Mouse (Mus musculus): ENCODE results near the gene Eef1g. TPM values are rescaled to one million over a fixed set of nuclear protein-coding genes. Genes with fewer than 3 reads are reported as not detected.
"Not testable (repeated sequence)": the region's sequence is repeated elsewhere in the genome, so short reads cannot be mapped to it uniquely, and the experiment has no call there.

Gene Eef1g
- polyA plus RNA-seq, 1 experiment from 2014 or later, result 366 TPM

- no peak overlapping the region for H3K4me3 ChIP-seq (ENCODE audit: inconsistent target)
- 9% methylated on average over 4 of the region's 4 CpGs for WGBS (ENCODE audit: missing documents)
- peak overlapping the region; percentile 79 for H3K27ac ChIP-seq
- peaks cover 100% of the 10 kb centered on the region for H3K79me2 ChIP-seq (ENCODE audit: inconsistent target)
- peaks cover 36% of the 10 kb centered on the region for H3K36me3 ChIP-seq (ENCODE audit: inconsistent target)
Measured at GRCm38 (mm10) chr19:8997546-8997945, 30.7 kb downstream of the Eef1g start.

- Histone ChIP-seq H3K79me2 (ENCODE audit: inconsistent target) (peaks cover 100% of the 10 kb centered on the region), H3K27ac (peak overlapping the region; percentile 79; the same call in 1 of the 2 replicates), H3K36me3 (ENCODE audit: inconsistent target) (peaks cover 46% of the 10 kb centered on the region), H3K4me3 (ENCODE audit: inconsistent target) (no peak overlapping the region)
- WGBS (ENCODE audit: missing documents), result 84% methylated on average over 6 of the region's 6 CpGs
Measured at GRCm38 (mm10) chr19:8998546-8998945, 31.7 kb downstream of the Eef1g start.

DNA sequence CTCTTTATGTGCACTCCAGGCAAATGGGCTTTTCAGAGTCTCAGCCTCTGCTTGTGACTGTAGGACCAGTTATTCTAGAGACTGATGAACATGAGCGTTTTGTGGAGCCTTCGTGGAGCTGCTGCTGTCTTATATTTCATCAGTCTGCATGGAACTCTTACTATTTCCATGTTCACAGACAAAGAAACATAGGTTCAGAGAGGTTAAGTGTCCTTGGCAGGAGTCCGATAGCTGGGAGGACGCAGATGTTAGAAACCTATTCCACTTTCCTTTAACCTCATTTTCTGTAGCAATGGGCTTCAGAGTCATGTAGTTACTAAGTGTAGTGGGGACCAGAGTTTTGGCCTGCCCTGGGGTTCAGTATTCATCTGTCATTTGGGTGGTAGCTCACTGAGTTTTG lies 32.4 kb downstream of the Eef1g start:
- 100% methylated on average over 4 of the region's 4 CpGs for WGBS (ENCODE audit: missing documents)
- H3K79me2 ChIP-seq (ENCODE audit: inconsistent target), result peaks cover 100% of the 10 kb centered on the region
- H3K4me3 ChIP-seq (ENCODE audit: inconsistent target), result no peak overlapping the region
- H3K27ac ChIP-seq, result no peak overlapping the region
- peaks cover 53% of the 10 kb centered on the region for H3K36me3 ChIP-seq (ENCODE audit: inconsistent target)

DNA sequence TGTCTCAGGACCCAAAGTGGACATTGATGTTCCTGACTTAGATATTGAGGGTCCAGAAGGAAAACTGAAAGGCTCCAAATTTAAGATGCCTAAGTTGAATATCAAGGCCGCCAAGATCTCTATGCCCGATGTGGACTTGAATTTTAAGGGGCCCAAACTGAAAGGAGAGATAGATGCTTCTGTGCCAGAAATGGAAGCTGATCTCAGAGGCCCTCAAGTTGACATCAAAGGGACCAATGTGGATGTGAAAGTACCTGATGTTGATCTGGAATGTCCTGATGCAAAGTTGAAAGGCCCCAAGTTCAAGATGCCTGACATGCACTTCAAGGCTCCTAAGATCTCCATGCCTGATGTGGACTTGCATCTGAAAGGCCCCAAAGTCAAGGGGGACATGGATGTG lies 40.1 kb downstream of the Eef1g start:
- 95% methylated on average over 2 of the region's 2 CpGs for WGBS (ENCODE audit: missing documents)
- H3K4me3 ChIP-seq (ENCODE audit: inconsistent target); H3K27ac ChIP-seq: not testable (repeated sequence)
- H3K36me3 ChIP-seq (ENCODE audit: inconsistent target), result peaks cover 68% of the 10 kb centered on the region
- peaks cover 74% of the 10 kb centered on the region for H3K79me2 ChIP-seq (ENCODE audit: inconsistent target)

GRCm38 (mm10) chr19:9019298-9019697 lies 52.5 kb downstream of the Eef1g start:
- 82% methylated on average over 3 of the region's 3 CpGs for WGBS (ENCODE audit: missing documents)
- H3K79me2 ChIP-seq (ENCODE audit: inconsistent target), result peaks cover 45% of the 10 kb centered on the region
- H3K36me3 ChIP-seq (ENCODE audit: inconsistent target), result peaks cover 49% of the 10 kb centered on the region
- no peak overlapping the region for H3K4me3 ChIP-seq (ENCODE audit: inconsistent target)
- H3K27ac ChIP-seq, result no peak overlapping the region

DNA sequence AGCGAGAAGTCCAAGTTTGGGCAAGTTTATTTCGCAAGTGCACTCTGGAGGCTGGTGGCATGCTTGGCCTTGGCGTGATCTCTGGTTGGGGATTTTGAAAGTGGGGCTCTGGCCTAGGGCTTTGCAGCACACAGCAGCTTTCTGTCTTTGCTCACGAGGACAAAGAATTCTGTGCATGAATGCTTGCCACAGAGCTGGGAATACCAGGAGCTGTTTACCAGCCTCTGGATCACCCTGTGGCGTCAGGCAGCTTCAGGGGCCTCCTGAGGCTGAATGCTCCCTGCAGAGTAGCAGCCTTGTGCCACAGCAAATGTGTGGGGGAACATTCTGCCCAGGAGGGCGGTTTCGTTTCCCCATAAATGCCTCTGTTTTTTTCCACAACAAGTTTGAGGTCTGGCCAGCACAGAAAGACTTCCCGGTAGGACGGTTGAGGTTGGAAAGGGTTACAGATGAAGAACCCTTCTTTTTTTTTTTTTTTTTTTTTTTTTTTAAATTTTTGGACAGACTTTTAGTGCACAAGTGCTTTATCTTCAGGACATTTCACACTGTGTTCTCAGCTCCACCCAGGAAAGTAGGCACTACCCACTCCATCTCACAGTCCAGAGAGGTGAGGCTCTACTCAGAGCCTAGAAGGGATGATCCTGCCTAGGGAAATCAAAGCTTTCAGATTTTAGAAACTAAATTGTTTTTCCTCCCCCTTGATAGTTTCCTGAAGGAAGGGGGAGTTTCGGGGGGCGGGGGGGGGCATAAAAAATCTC lies 56.4 kb downstream of the Eef1g start:
- 6% methylated on average over 11 of the region's 11 CpGs for WGBS (ENCODE audit: missing documents)
- H3K36me3 ChIP-seq (ENCODE audit: inconsistent target), result peaks cover 15% of the 10 kb centered on the region; the same call in 1 of the 2 replicates
- peaks cover 6% of the 10 kb centered on the region; the same call in 1 of the 2 replicates for H3K79me2 ChIP-seq (ENCODE audit: inconsistent target)
- peak overlapping the region; percentile 90 for H3K27ac ChIP-seq
- no peak overlapping the region for H3K4me3 ChIP-seq (ENCODE audit: inconsistent target)

- WGBS (ENCODE audit: missing documents), result 92% methylated on average over 3 of the region's 5 CpGs
- Histone ChIP-seq H3K4me3 (ENCODE audit: inconsistent target) (no peak overlapping the region), H3K36me3 (ENCODE audit: inconsistent target) (0 out of 2 replicates have a peak, but pooled peaks cover under 1% of the 10 kb centered on the region), H3K27ac (no peak overlapping the region), H3K79me2 (ENCODE audit: inconsistent target) (no peaks in the 10 kb centered on the region)
Measured at GRCm38 (mm10) chr19:9025562-9026257, 58.9 kb downstream of the Eef1g start.

GRCm38 (mm10) chr19:9026634-9027033 lies 59.8 kb downstream of the Eef1g start:
- WGBS (ENCODE audit: missing documents), result 76% methylated on average over 4 of the region's 4 CpGs
- Histone ChIP-seq H3K79me2 (ENCODE audit: inconsistent target) (no peaks in the 10 kb centered on the region), H3K36me3 (ENCODE audit: inconsistent target) (no peaks in the 10 kb centered on the region), H3K4me3 (ENCODE audit: inconsistent target) (no peak overlapping the region), H3K27ac (no peak overlapping the region; the same call in 1 of the 2 replicates)

DNA sequence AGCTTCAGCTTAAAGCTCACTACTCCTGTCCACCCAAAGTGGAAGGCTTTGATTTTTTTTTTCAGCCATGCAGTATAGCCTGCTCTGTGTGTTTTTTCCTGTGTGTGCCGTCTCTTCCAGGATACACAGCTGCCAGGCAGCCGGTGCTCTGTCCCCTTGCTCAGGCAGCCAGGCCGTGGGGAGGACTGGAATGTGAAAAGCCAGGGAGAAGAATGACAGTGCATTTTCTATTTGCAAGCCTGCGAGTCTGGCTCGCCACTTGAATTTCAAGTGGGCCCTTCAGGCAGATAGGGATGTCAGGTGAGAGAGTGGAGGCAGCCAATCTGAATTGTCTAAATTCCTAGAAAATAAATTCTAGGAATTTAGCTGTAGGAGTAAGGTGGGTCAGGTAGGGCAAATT lies 61.0 kb downstream of the Eef1g start:
- Histone ChIP-seq H3K36me3 (ENCODE audit: inconsistent target) (no peaks in the 10 kb centered on the region), H3K4me3 (ENCODE audit: inconsistent target) (no peak overlapping the region), H3K27ac (no peak overlapping the region), H3K79me2 (ENCODE audit: inconsistent target) (no peaks in the 10 kb centered on the region)
- 71% methylated on average over 5 of the region's 5 CpGs for WGBS (ENCODE audit: missing documents)

Other genes with a start within 250 kb of the Eef1g start
- gene Slc3a2, start 243.7 kb upstream of the Eef1g start, polyA plus RNA-seq (2018), result 384 to 539 TPM (median 494 TPM) in 3 replicates
- gene Wdr74, start 231.2 kb upstream of the Eef1g start, polyA plus RNA-seq (2018), result 16.3 to 42.4 TPM (median 18.1 TPM) in 3 replicates
- gene 1700092M07Rik, start 226.3 kb upstream of the Eef1g start, polyA plus RNA-seq (2018), result not detected in 3 replicates
- gene Stx5a, start 225.6 kb upstream of the Eef1g start, polyA plus RNA-seq (2018), result 32.3 to 65.9 TPM (median 61.9 TPM) in 3 replicates
- 68.7 to 115 TPM (median 96.9 TPM) in 3 replicates for gene Nxf1, start 210.0 kb upstream of the Eef1g start, polyA plus RNA-seq (2018)
- gene Tmem223, start 196.0 kb upstream of the Eef1g start, polyA plus RNA-seq (2018), result 14.9 to 33.7 TPM (median 26.6 TPM) in 3 replicates
- gene Tmem179b, start 192.6 kb upstream of the Eef1g start, polyA plus RNA-seq (2018), result 70.7 to 93.4 TPM (median 87.5 TPM) in 3 replicates
- gene Taf6l, start 180.6 kb upstream of the Eef1g start, polyA plus RNA-seq (2018), result 11.3 to 16.9 TPM (median 15.6 TPM) in 3 replicates
- gene Polr2g, start 168.5 kb upstream of the Eef1g start, polyA plus RNA-seq (2018), result 87.6 to 127 TPM (median 98.0 TPM) in 3 replicates
- gene Zbtb3, start 164.5 kb upstream of the Eef1g start, polyA plus RNA-seq (2018), result 1.5 to 2.4 TPM (median 2.0 TPM) in 3 replicates
- gene Ttc9c, start 147.7 kb upstream of the Eef1g start, polyA plus RNA-seq (2018), result 25.0 to 30.5 TPM (median 30.3 TPM) in 3 replicates
- 74.0 to 130 TPM (median 81.5 TPM) in 3 replicates for gene Hnrnpul2, start 147.0 kb upstream of the Eef1g start, polyA plus RNA-seq (2018)
- gene AC129217.1, start 137.3 kb upstream of the Eef1g start, polyA plus RNA-seq (2018), result 44.3 TPM in 1 of 3 replicates, not detected in the others
- gene Bscl2, start 129.6 kb upstream of the Eef1g start, polyA plus RNA-seq (2018), result 72.1 to 121 TPM (median 102 TPM) in 3 replicates
- gene Gng3, start 127.8 kb upstream of the Eef1g start, polyA plus RNA-seq (2018), result not detected in 3 replicates
- 0.09 to 0.10 TPM in 2 of 3 replicates, not detected in the other for gene Lrrn4cl, start 116.3 kb upstream of the Eef1g start, polyA plus RNA-seq (2018)
- gene Ubxn1, start 95.5 kb upstream of the Eef1g start, polyA plus RNA-seq (2018), result 160 to 383 TPM (median 167 TPM) in 3 replicates
- gene Uqcc3, start 86.1 kb upstream of the Eef1g start, polyA plus RNA-seq (2018), result 33.7 to 44.5 TPM (median 41.3 TPM) in 3 replicates
- 1.5 to 3.7 TPM (median 2.5 TPM) in 3 replicates for gene Lbhd1, start 83.3 kb upstream of the Eef1g start, polyA plus RNA-seq (2018)
- not detected in 3 replicates for gene Gm49403, start 83.1 kb upstream of the Eef1g start, polyA plus RNA-seq (2018)
- gene 1810009A15Rik, start 78.2 kb upstream of the Eef1g start, polyA plus RNA-seq (2018), result 48.2 to 79.8 TPM (median 50.8 TPM) in 3 replicates
- not detected in 3 replicates for gene Gm49416, start 78.1 kb upstream of the Eef1g start, polyA plus RNA-seq (2018)
- 4.4 to 13.0 TPM (median 11.6 TPM) in 3 replicates for gene Ints5, start 74.0 kb upstream of the Eef1g start, polyA plus RNA-seq (2018)
- 70.1 to 93.3 TPM (median 80.1 TPM) in 3 replicates for gene Ganab, start 69.0 kb upstream of the Eef1g start, polyA plus RNA-seq (2018)
- 38.7 to 45.8 TPM (median 41.0 TPM) in 3 replicates for gene B3gat3, start 46.7 kb upstream of the Eef1g start, polyA plus RNA-seq (2018)
- 1.3 to 2.3 TPM (median 1.9 TPM) in 3 replicates for gene Rom1, start 37.7 kb upstream of the Eef1g start, polyA plus RNA-seq (2018)
- 17.0 to 32.0 TPM (median 23.3 TPM) in 3 replicates for gene Eml3, start 37.5 kb upstream of the Eef1g start, polyA plus RNA-seq (2018)
- 63.1 to 68.2 TPM (median 63.7 TPM) in 3 replicates for gene Mta2, start 25.2 kb upstream of the Eef1g start, polyA plus RNA-seq (2018)
- 11.5 to 14.4 TPM (median 13.4 TPM) in 3 replicates for gene Tut1, start 13.2 kb upstream of the Eef1g start, polyA plus RNA-seq (2018)
- gene Ahnak, start 22.2 kb downstream of the Eef1g start, polyA plus RNA-seq (2018), result 97.5 to 169 TPM (median 125 TPM) in 3 replicates
- not detected in 3 replicates for gene Scgb1a1, start 120.9 kb downstream of the Eef1g start, polyA plus RNA-seq (2018)
- 1.3 to 2.5 TPM (median 2.1 TPM) in 3 replicates for gene Asrgl1, start 168.6 kb downstream of the Eef1g start, polyA plus RNA-seq (2018)